In the genomic region with DNA sequence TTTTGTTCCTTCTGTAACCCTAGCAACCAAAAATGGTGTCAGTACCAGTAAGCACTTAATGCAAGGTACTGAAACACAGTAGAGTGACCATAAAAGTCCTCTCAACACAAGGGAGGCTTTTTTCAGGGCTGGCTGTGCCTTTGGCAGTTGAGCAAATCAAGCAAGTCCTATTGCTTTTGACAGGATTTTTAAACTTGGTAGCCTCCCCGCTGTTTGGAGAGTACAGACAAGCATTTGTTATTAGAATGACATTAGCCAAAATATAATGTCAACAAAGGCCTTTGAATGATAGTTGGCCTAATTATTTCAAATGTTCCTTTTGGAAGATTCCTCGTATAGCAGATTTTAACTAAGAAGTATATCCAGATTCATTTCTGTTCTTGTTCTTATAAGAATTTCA, we compare ENCODE assay signal across 26 mouse cellular contexts.
DNase-seq lines count a peak whose midpoint lies in the region; ATAC-seq and TF ChIP-seq lines count a peak whose summit lies in the region.
"Had no signal": no experiment of that assay in that cellular context is flagged by ENCODE, and none has a peak within 500 bp of the region (broad histone marks: within the 10 kb centered on the region; RNA-seq: fewer than 3 reads in every experiment).

No protein-coding gene starts in this region.

- no peaks in the 10 kb centered on the region for H3K27me3 ChIP-seq in midbrain, postnatal 0 days (ENCODE audit: insufficient read depth, low read length)
- H3K27me3 ChIP-seq in midbrain, embryonic 10.5 days (ENCODE audit: low read depth, poor library complexity, severe bottlenecking) = no peaks in the 10 kb centered on the region
- H3K27me3 ChIP-seq in kidney, embryonic 16.5 days (ENCODE audit: insufficient read depth, low read length) = no peaks in the 10 kb centered on the region
- H3K27me3 ChIP-seq in kidney, embryonic 14.5 days (ENCODE audit: control insufficient read depth, insufficient read depth, low read length) = no peaks in the 10 kb centered on the region
- H3K27me3 ChIP-seq: CH12.LX; embryonic facial prominence, embryonic 12.5 days; heart, embryonic 12.5 days; heart, embryonic 15.5 days; hindbrain, embryonic 13.5 days had no signal

- H3K36me3 ChIP-seq in midbrain, postnatal 0 days (ENCODE audit: insufficient read depth, low read length) = no peaks in the 10 kb centered on the region
- no peaks in the 10 kb centered on the region for H3K36me3 ChIP-seq in midbrain, embryonic 10.5 days
- H3K36me3 ChIP-seq in kidney, embryonic 16.5 days (ENCODE audit: insufficient read depth, low read length) = no peaks in the 10 kb centered on the region
- no peaks in the 10 kb centered on the region for H3K36me3 ChIP-seq in kidney, embryonic 14.5 days (ENCODE audit: control insufficient read depth, insufficient read depth, low read length)
- H3K36me3 ChIP-seq: embryonic facial prominence, embryonic 12.5 days; G1E; heart, embryonic 12.5 days; heart, embryonic 15.5 days; hindbrain, embryonic 10.5 days; hindbrain, embryonic 13.5 days had no signal

- H3K9me3 ChIP-seq in midbrain, postnatal 0 days (ENCODE audit: low read length) = no peaks in the 10 kb centered on the region
- no peaks in the 10 kb centered on the region for H3K9me3 ChIP-seq in midbrain, embryonic 10.5 days (replicated peaks)
- H3K9me3 ChIP-seq in kidney, embryonic 16.5 days (ENCODE audit: low read length) = 0 out of 2 replicates have a peak, but pooled peaks cover 2% of the 10 kb centered on the region
- H3K9me3 ChIP-seq in kidney, embryonic 14.5 days (ENCODE audit: control insufficient read depth, low read length) = no peaks in the 10 kb centered on the region
- H3K9me3 ChIP-seq: embryonic facial prominence, embryonic 12.5 days; G1E; heart, embryonic 12.5 days; heart, embryonic 15.5 days; hindbrain, embryonic 10.5 days; hindbrain, embryonic 13.5 days had no signal

- no peak overlapping the region for H3K4me2 ChIP-seq in midbrain, postnatal 0 days (ENCODE audit: low read depth, low read length, poor library complexity, severe bottlenecking)
- no peak overlapping the region for H3K4me2 ChIP-seq in kidney, embryonic 16.5 days (replicated peaks; ENCODE audit: low read depth, low read length)
- H3K4me2 ChIP-seq in kidney, embryonic 14.5 days (replicated peaks; ENCODE audit: low read depth, low read length) = no peak overlapping the region
- H3K4me2 ChIP-seq: embryonic facial prominence, embryonic 12.5 days; heart, embryonic 12.5 days; heart, embryonic 15.5 days; hindbrain, embryonic 13.5 days had no signal

- no peak for ATAC-seq in midbrain, postnatal 0 days (ENCODE audit: low FRiP score)
- ATAC-seq in kidney, embryonic 16.5 days (ENCODE audit: low FRiP score, low TSS enrichment) = no peak
- ATAC-seq in kidney, embryonic 14.5 days (ENCODE audit: low FRiP score, low TSS enrichment) = no peak
- ATAC-seq: activated CD4-positive, CD25-positive, alpha-beta regulatory T cell, adult 4 months; forebrain, embryonic 14.5 days; hindbrain, embryonic 16.5 days had no signal

- no peak overlapping the region for H3K9ac ChIP-seq in midbrain, postnatal 0 days (replicated peaks; ENCODE audit: low read length, poor library complexity, severe bottlenecking)
- H3K9ac ChIP-seq in kidney, embryonic 16.5 days (replicated peaks; ENCODE audit: low read length) = no peak overlapping the region
- no peak overlapping the region for H3K9ac ChIP-seq in kidney, embryonic 14.5 days (ENCODE audit: low read depth, low read length)
- H3K9ac ChIP-seq: embryonic facial prominence, embryonic 12.5 days; heart, embryonic 12.5 days; heart, embryonic 15.5 days; hindbrain, embryonic 13.5 days had no signal

- H3K4me3 ChIP-seq in midbrain, postnatal 0 days (ENCODE audit: low read depth, low read length) = no peak overlapping the region
- H3K4me3 ChIP-seq in midbrain, embryonic 10.5 days = no peak overlapping the region
- no peak overlapping the region for H3K4me3 ChIP-seq in kidney, embryonic 16.5 days (ENCODE audit: low read length)
- no peak overlapping the region for H3K4me3 ChIP-seq in kidney, embryonic 14.5 days (ENCODE audit: low read length)
- H3K4me3 ChIP-seq: embryonic facial prominence, embryonic 12.5 days; heart, embryonic 12.5 days; heart, embryonic 15.5 days; hindbrain, embryonic 10.5 days; hindbrain, embryonic 13.5 days had no signal

- no peak for TF ChIP-seq CTCF in midbrain, postnatal 0 days (IDR thresholded peaks at IDR 0.05)

- H3K27ac ChIP-seq in midbrain, postnatal 0 days (ENCODE audit: low read depth, low read length) = no peak overlapping the region
- no peak overlapping the region for H3K27ac ChIP-seq in midbrain, embryonic 10.5 days (replicated peaks)
- no peak overlapping the region for H3K27ac ChIP-seq in kidney, embryonic 16.5 days (ENCODE audit: low read length)
- H3K27ac ChIP-seq in kidney, embryonic 14.5 days (ENCODE audit: low read depth, low read length) = no peak overlapping the region
- H3K27ac ChIP-seq: embryonic facial prominence, embryonic 12.5 days; heart, embryonic 15.5 days; hindbrain, embryonic 10.5 days; hindbrain, embryonic 13.5 days had no signal

- intact Hi-C loops in left cerebral cortex, postnatal 4 days (cut with DNase I) = no loop called here

- H3K4me1 ChIP-seq in midbrain, postnatal 0 days (ENCODE audit: insufficient read depth, low read length) = no peaks in the 10 kb centered on the region
- H3K4me1 ChIP-seq in midbrain, embryonic 10.5 days = no peaks in the 10 kb centered on the region
- H3K4me1 ChIP-seq in kidney, embryonic 16.5 days (ENCODE audit: insufficient read depth, low read length) = no peaks in the 10 kb centered on the region
- H3K4me1 ChIP-seq in kidney, embryonic 14.5 days (ENCODE audit: control insufficient read depth, insufficient read depth, low read length) = no peaks in the 10 kb centered on the region
- H3K4me1 ChIP-seq: embryonic facial prominence, embryonic 12.5 days; heart, embryonic 12.5 days; heart, embryonic 15.5 days; hindbrain, embryonic 10.5 days; hindbrain, embryonic 13.5 days had no signal

- WGBS in midbrain, postnatal 0 days = 88% methylated on average over 2 of the region's 2 CpGs
- 90% methylated on average over 2 of the region's 2 CpGs for WGBS in midbrain, embryonic 10.5 days
- WGBS in kidney, embryonic 16.5 days = 76% methylated on average over 2 of the region's 2 CpGs
- 85% methylated on average over 2 of the region's 2 CpGs for whole genome bisulfite sequencing in kidney, embryonic 14.5 days

- DNase-seq in left cerebral cortex, postnatal 4 days = peak; percentile 16
- DNase-seq in left cerebral cortex, adult 11 months (ENCODE audit: low spot score) = no peak
- peak; percentile 19 for DNase-seq in midbrain, postnatal 0 days (ENCODE audit: low spot score)
- no peak for DNase-seq in midbrain, embryonic 10.5 days (ENCODE audit: low spot score)
- peak; percentile 12 for DNase-seq in fibroblast of lung, adult 2 months (ENCODE audit: low read depth)
- DNase-seq: adrenal gland, adult 8-10 months; adrenal gland, postnatal 25 days; B cell, adult 2 months; cerebellum, adult 18-20 months; cerebellum, adult 9-10 months; cerebellum, postnatal 14 days; gastrocnemius, postnatal 25 days; heart, adult 18-20 months; heart, postnatal 36 days had no signal

Comparison
In these comparisons a context has a peak if more than half of its experiments do, and no peak if none do; other contexts are left out.
1. DNase-seq: peak in left cerebral cortex, postnatal 4 days (single experiment), midbrain, postnatal 0 days (single experiment) and fibroblast of lung, adult 2 months (single experiment); none in left cerebral cortex, adult 11 months (single experiment) and midbrain, embryonic 10.5 days (single experiment).